Comparison of ENCODE assay signal across 8 mouse cellular contexts in the genomic region with DNA sequence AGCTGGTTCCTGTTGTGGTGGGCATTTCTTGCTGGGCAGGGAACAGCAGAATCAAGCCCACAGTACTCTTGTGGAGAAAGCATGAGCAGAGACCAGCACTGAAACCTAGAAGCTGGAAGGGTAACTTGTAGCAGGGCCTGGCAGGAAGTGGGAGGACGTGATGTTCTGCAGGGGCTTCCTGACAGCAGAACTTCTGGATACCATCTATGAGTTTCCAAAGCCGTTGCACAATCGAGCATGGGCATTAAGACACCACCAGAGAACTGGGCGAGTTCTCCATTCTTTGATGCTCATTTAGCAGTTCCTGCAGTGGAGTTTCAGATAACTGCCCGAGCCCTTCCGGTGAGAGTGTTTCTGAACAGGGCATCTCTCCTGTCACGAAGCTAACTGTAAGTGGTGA. TPM values are rescaled to one million over a fixed set of nuclear protein-coding genes. Genes with fewer than 3 reads are reported as not detected.
DNase-seq lines count a peak whose midpoint lies in the region; ATAC-seq lines count a peak whose summit lies in the region.

No protein-coding gene starts in this region.

- peaks cover 3% of the 10 kb centered on the region; the same call in 1 of the 2 replicates for H3K4me1 ChIP-seq in heart, embryonic 11.5 days (ENCODE audit: control insufficient read depth, insufficient read depth, low read length)
- H3K4me1 ChIP-seq in megakaryocyte, embryonic 14.5 days = peaks cover 91% of the 10 kb centered on the region

- DNase-seq in heart, adult 18-20 months = peak; percentile 46 to 83
- DNase-seq in CD4-positive, CD25-positive, alpha-beta regulatory T cell, adult 2 months (ENCODE audit: low read depth, low spot score) = peak; percentile 22
- peak; percentile 33 to 38 for DNase-seq in heart, postnatal 36 days
- DNase-seq in right cerebral cortex, postnatal 14 days = no peak
- DNase-seq in testis, postnatal 10 days (ENCODE audit: low spot score) = no peak
- DNase-seq in urinary bladder, postnatal 10 days (ENCODE audit: low spot score) = no peak

- H3K36me3 ChIP-seq in heart, embryonic 11.5 days (ENCODE audit: control insufficient read depth, insufficient read depth, low read length) = no peaks in the 10 kb centered on the region
- H3K36me3 ChIP-seq in megakaryocyte, embryonic 14.5 days (replicated peaks; ENCODE audit: low read length) = peaks cover 12% of the 10 kb centered on the region

- H3K27me3 ChIP-seq in heart, embryonic 11.5 days (ENCODE audit: control insufficient read depth, insufficient read depth, low read length) = no peaks in the 10 kb centered on the region
- no peaks in the 10 kb centered on the region for H3K27me3 ChIP-seq in megakaryocyte, embryonic 14.5 days (replicated peaks)

- ATAC-seq in heart, embryonic 11.5 days (replicated peaks; ENCODE audit: insufficient number of reproducible peaks, low FRiP score, low TSS enrichment) = no peak

- H3K4me3 ChIP-seq in heart, embryonic 11.5 days (ENCODE audit: low read depth, low read length) = no peak overlapping the region
- H3K4me3 ChIP-seq in megakaryocyte, embryonic 14.5 days (replicated peaks) = peak overlapping the region; percentile 57

- H3K4me2 ChIP-seq in heart, embryonic 11.5 days = no peak overlapping the region

- WGBS in heart, embryonic 11.5 days (ENCODE audit: insufficient replicate concordance) = 56% methylated on average over 7 of the region's 7 CpGs

- H3K9me3 ChIP-seq in heart, embryonic 11.5 days (replicated peaks; ENCODE audit: control insufficient read depth, low read length) = no peaks in the 10 kb centered on the region
- peaks cover 9% of the 10 kb centered on the region for H3K9me3 ChIP-seq in megakaryocyte, embryonic 14.5 days

- H3K27ac ChIP-seq in heart, embryonic 11.5 days (ENCODE audit: low read depth, low read length) = no peak overlapping the region

- intact Hi-C loops in heart, postnatal 36 days (cut with DNase I) = no loop called here

- no peak overlapping the region for H3K9ac ChIP-seq in heart, embryonic 11.5 days (ENCODE audit: low read depth, low read length)

RNA-seq across cellular contexts. Expression of a gene that starts 6.6 kb away (rescaled TPM):
- 10 to 100 TPM; 22.2 to 27.3 TPM for total RNA-seq in heart, adult 18-20 months (2021)
- 2.1 and 3.5 TPM in 2 replicates for polyA plus RNA-seq in heart, embryonic 11.5 days (2014; fragmentation: Nextera tagmentation; extraction: Ambion mirVana)
- 10 to 100 TPM; 24.5 to 38.0 TPM for total RNA-seq in heart, postnatal 36 days (2021)
- 3.0 and 30.4 TPM in 2 replicates for polyA plus RNA-seq in megakaryocyte, embryonic 14.5 days (2012; ENCODE audit: insufficient read depth, low replicate concordance)

Comparison
In these comparisons a context has a peak if more than half of its experiments do, and no peak if none do; other contexts are left out.
1. DNase-seq: peak in heart, adult 18-20 months (2 of 2), CD4-positive, CD25-positive, alpha-beta regulatory T cell, adult 2 months (single experiment) and heart, postnatal 36 days (2 of 2); none in right cerebral cortex, postnatal 14 days (single experiment), testis, postnatal 10 days (single experiment) and urinary bladder, postnatal 10 days (single experiment).